21 mouse cellular contexts compared by ENCODE assay signal in genomic region chr3:120305608-120306007, GRCm38 (mm10).
A peak's percentile ranks its signal among the peaks of the same experiment; 100 is the strongest.
DNase-seq lines count a peak whose midpoint lies in the region; ATAC-seq lines count a peak whose summit lies in the region.
"Had no signal": no experiment of that assay in that cellular context is flagged by ENCODE, and none has a peak within 500 bp of the region (broad histone marks: within the 10 kb centered on the region; RNA-seq: fewer than 3 reads in every experiment).

No protein-coding gene starts in this region.

- no peaks in the 10 kb centered on the region for H3K36me3 ChIP-seq in midbrain, embryonic 13.5 days
- no peaks in the 10 kb centered on the region for H3K36me3 ChIP-seq in midbrain, embryonic 15.5 days (replicated peaks)
- no peaks in the 10 kb centered on the region for H3K36me3 ChIP-seq in hindbrain, embryonic 14.5 days (replicated peaks; ENCODE audit: control insufficient read depth, insufficient read depth)
- H3K36me3 ChIP-seq: limb, embryonic 10.5 days; midbrain, embryonic 12.5 days; stomach, embryonic 15.5 days had no signal

- H3K4me2 ChIP-seq in midbrain, embryonic 13.5 days (replicated peaks), result no peak overlapping the region
- no peak overlapping the region for H3K4me2 ChIP-seq in midbrain, embryonic 15.5 days
- no peak overlapping the region for H3K4me2 ChIP-seq in hindbrain, embryonic 14.5 days (replicated peaks)
- H3K4me2 ChIP-seq: midbrain, embryonic 12.5 days; stomach, embryonic 15.5 days had no signal

- H3K27ac ChIP-seq in midbrain, embryonic 13.5 days, result no peak overlapping the region
- no peak overlapping the region for H3K27ac ChIP-seq in midbrain, embryonic 15.5 days
- H3K27ac ChIP-seq in hindbrain, embryonic 14.5 days, result no peak overlapping the region
- H3K27ac ChIP-seq: gastrocnemius, adult 2 months; kidney, postnatal 0 days; limb, embryonic 10.5 days; macrophage; midbrain, embryonic 12.5 days; stomach, embryonic 15.5 days had no signal

- no peak overlapping the region for H3K9ac ChIP-seq in midbrain, embryonic 13.5 days (replicated peaks)
- no peak overlapping the region for H3K9ac ChIP-seq in midbrain, embryonic 15.5 days
- H3K9ac ChIP-seq in hindbrain, embryonic 14.5 days, result no peak overlapping the region
- H3K9ac ChIP-seq: midbrain, embryonic 12.5 days; stomach, embryonic 15.5 days had no signal

- no peaks in the 10 kb centered on the region for H3K9me3 ChIP-seq in midbrain, embryonic 13.5 days
- no peaks in the 10 kb centered on the region for H3K9me3 ChIP-seq in midbrain, embryonic 15.5 days
- no peaks in the 10 kb centered on the region for H3K9me3 ChIP-seq in hindbrain, embryonic 14.5 days (ENCODE audit: control insufficient read depth, low read length)
- H3K9me3 ChIP-seq: limb, embryonic 10.5 days; midbrain, embryonic 12.5 days; stomach, embryonic 15.5 days had no signal

- H3K4me3 ChIP-seq in midbrain, embryonic 13.5 days (replicated peaks), result no peak overlapping the region
- H3K4me3 ChIP-seq in midbrain, embryonic 15.5 days, result no peak overlapping the region
- H3K4me3 ChIP-seq in hindbrain, embryonic 14.5 days (replicated peaks; ENCODE audit: low read length), result no peak overlapping the region
- H3K4me3 ChIP-seq: gastrocnemius, adult 2 months; limb, embryonic 10.5 days; midbrain, embryonic 12.5 days; myocyte; stomach, embryonic 15.5 days had no signal

- peak; percentile 53 for ATAC-seq in midbrain, embryonic 13.5 days
- ATAC-seq in midbrain, embryonic 15.5 days (replicated peaks), result no peak
- ATAC-seq in hindbrain, embryonic 14.5 days (ENCODE audit: low FRiP score), result no peak; the same call in 1 of the 2 replicates
- no peak for ATAC-seq in frontal cortex, adult (ENCODE audit: low TSS enrichment)

- DNase-seq in embryo, embryonic 11 days, result peak; percentile 8
- DNase-seq in embryo, embryonic 9.5 days (ENCODE audit: extremely low spot score), result no peak
- DNase-seq in brain, adult 2 months (ENCODE audit: low read depth, low spot score), result peak; percentile 17
- DNase-seq in hindbrain, embryonic 14.5 days (ENCODE audit: low spot score), result peak; percentile 36
- no peak for DNase-seq in frontal cortex, postnatal 36 days (ENCODE audit: low spot score in 2 of 2)
- DNase-seq: adrenal gland, postnatal 10 days; cerebellum, adult 8-10 months; gastrocnemius, adult 2 months; kidney, adult 11 months; liver; right cerebral cortex, adult 18-20 months; thymus, postnatal 25 days had no signal

- H3K27me3 ChIP-seq in midbrain, embryonic 13.5 days, result peaks cover 3% of the 10 kb centered on the region; the same call in 1 of the 2 replicates
- no peaks in the 10 kb centered on the region for H3K27me3 ChIP-seq in midbrain, embryonic 15.5 days (replicated peaks)
- H3K27me3 ChIP-seq in hindbrain, embryonic 14.5 days (ENCODE audit: control insufficient read depth, insufficient read depth, low read length), result no peaks in the 10 kb centered on the region
- H3K27me3 ChIP-seq: midbrain, embryonic 12.5 days; stomach, embryonic 15.5 days had no signal

- 0 out of 2 replicates have a peak, but pooled peaks cover 5% of the 10 kb centered on the region for H3K4me1 ChIP-seq in midbrain, embryonic 13.5 days (replicated peaks)
- no peaks in the 10 kb centered on the region for H3K4me1 ChIP-seq in midbrain, embryonic 15.5 days
- H3K4me1 ChIP-seq in hindbrain, embryonic 14.5 days (replicated peaks; ENCODE audit: control insufficient read depth, insufficient read depth, low read length), result no peaks in the 10 kb centered on the region
- H3K4me1 ChIP-seq: limb, embryonic 10.5 days; midbrain, embryonic 12.5 days; stomach, embryonic 15.5 days had no signal

- 49% methylated on average over 8 of the region's 8 CpGs for WGBS in midbrain, embryonic 13.5 days
- 48% methylated on average over 8 of the region's 8 CpGs for WGBS in midbrain, embryonic 15.5 days
- 40% methylated on average over 8 of the region's 8 CpGs for WGBS in hindbrain, embryonic 14.5 days

Comparison
In these comparisons a context has a peak if more than half of its experiments do, and no peak if none do; other contexts are left out.
1. DNase-seq: peak in embryo, embryonic 11 days (single experiment), brain, adult 2 months (single experiment) and hindbrain, embryonic 14.5 days (single experiment); none in embryo, embryonic 9.5 days (single experiment) and frontal cortex, postnatal 36 days (0 of 2).